Mouse (Mus musculus) regulatory T cell (primary cell): ENCODE measurements around the gene Pde4b.
"Not testable (repeated sequence)": the region's sequence is repeated elsewhere in the genome, so short reads cannot be mapped to it uniquely, and the experiment has no call there.

Source experiments
- in situ Hi-C: fragments of 300-600 bp; cut with MboI, MseI; formaldehyde crosslinking; loops from one replicate; pipeline ENCODE4 v1.15.1; 2025; ENCODE audit warnings: high pct_unique_total_duplicates

The Pde4b gene

GRCm38 (mm10) chr4:102087091-102087565, at the start of gene Pde4b:
Pde4b (plus strand) TSS chr4:102087543.
- in situ Hi-C loops, result no loop called here

DNA sequence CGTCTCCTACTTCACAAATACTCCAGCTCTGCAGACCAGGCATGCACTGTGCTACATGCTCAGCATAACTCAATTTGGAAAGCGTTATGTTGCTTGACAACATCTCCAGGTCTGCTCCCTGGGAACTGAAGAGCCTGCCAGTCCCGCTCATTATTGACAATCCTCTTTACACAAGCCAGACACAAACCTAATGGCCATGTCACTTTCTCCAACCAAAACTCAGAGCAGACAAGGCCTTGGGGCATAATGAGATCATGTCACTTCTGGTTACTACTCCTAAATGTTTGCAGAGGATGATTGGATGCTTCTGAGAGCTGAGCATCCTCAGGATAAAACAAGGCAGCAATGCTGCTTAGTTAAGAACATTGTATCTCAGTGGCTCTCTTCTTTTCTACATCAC, 47.2 kb upstream of the Pde4b start:
- in situ Hi-C loops, result no loop called here

GRCm38 (mm10) chr4:102045183-102046140, 41.9 kb upstream of the Pde4b start:
- in situ Hi-C loops, result no loop called here

DNA sequence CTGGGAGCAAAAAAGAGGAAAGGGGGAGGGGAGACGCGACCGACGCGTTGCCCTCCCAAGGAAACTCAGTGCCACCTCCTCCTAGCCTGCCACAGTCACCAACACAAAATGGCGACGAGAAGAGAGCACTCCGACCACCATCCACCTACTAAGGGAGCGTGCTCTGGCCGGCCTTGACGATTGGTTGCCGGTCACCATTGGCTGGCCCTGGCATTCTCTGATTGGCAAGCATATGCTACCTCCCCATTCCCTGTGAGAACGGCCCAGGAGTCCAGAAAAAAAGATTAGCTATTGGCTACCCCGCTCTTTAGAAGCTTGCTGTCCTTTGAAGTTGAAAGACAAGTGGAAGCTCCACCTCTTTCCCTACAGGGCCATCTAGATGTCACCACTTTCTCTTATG, 38.0 kb upstream of the Pde4b start:
- in situ Hi-C loops, result not testable (repeated sequence)

DNA sequence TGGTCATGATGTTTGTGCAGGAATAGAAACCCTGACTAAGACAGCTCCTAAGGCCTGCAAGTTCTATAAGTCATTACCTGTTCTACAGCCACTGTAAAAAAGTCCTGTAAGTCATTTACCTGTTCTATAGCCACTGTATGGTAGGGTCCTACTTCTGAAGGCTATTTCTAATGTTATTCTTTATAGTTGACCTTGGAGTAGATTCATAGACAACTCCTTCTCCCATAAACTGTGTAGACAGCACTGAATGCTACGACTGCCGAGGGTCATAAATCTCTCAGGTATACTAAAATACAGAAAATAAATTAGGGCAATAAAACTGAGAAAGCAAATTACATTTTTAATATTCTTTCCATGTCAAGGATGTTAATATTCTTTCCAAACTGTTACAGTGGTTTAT, 26.0 kb upstream of the Pde4b start:
- in situ Hi-C loops, result no loop called here

DNA sequence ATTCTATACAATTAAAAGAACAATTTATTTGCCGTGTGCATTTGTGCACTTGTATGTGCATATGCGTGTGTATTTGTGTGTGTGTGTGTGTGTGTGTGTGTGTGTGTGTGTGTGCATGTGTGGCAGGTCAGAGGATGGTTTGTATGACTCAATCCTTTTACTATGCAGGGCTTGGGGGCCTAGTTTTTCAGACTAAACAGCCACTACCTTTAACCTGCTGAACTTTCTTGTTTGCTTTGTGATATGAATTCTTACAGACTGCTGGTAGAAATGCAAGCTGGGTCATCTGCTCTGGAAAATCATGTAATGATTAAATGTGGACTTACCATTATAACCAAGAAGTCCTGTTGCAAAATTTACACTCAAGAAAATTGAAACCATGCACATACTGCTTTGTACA, 18.0 kb upstream of the Pde4b start:
- in situ Hi-C loops, result no loop called here

- in situ Hi-C loops, result no loop called here
These were observed 1.0 kb upstream of the Pde4b start for GRCm38 (mm10) chr4:102086336-102086735.

GRCm38 (mm10) chr4:102087566-102088234, 357 bp downstream of the Pde4b start:
- in situ Hi-C loops, result no loop called here

- in situ Hi-C loops, result no loop called here
These were observed 1.0 kb downstream of the Pde4b start for GRCm38 (mm10) chr4:102088235-102088867.

- in situ Hi-C loops, result no loop called here
These were observed 8.5 kb downstream of the Pde4b start for GRCm38 (mm10) chr4:102095851-102096250.

- in situ Hi-C loops, result no loop called here
These were observed 14.9 kb downstream of the Pde4b start for GRCm38 (mm10) chr4:102102241-102102640.

DNA sequence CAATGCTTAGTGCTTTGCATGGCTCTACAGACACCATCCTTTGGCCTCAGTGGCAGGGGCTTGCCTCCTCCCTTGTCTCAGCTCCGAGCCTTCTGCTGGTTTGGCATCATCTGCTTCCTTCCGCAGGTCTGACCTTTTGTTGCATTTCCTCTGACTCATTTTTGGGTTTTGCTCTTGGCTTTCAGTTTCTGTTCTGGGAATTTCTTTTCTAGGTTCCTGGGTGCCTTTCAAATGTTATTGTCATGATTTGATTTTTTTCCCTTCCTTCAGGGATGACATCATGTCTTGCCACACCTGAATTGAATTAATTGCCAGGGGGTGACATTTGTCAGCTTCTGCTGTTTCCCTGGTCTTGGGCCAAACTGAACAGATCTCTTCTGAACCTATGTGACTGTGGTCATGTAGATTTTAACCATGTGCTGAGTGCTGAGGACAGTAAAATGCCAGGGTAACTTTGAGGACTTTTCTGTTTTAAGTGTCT, 17.2 kb downstream of the Pde4b start:
- in situ Hi-C loops, result no loop called here

DNA sequence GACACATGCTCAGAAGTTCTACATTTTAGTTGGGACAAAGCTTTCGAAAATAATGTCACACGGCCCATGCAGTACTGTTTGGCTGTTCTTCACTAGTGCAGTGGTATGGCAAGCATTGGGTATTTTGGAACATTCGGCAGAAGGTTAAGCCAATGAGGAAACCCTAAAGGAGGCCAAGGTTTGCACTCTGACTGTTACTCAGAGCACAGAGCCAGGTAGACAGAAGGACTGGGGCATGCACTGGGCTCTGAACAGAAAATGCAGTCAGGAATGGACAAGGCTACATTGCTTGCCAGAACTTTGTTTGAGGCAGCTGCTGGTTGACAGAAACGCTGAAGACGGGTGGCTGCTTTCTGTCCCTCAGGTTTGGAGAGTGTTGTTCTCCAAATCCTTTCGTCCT, 19.4 kb downstream of the Pde4b start:
- in situ Hi-C loops, result no loop called here

GRCm38 (mm10) chr4:102119454-102119853, 32.1 kb downstream of the Pde4b start:
- in situ Hi-C loops, result no loop called here

GRCm38 (mm10) chr4:102136366-102136849, 49.1 kb downstream of the Pde4b start:
- in situ Hi-C loops, result no loop called here

GRCm38 (mm10) chr4:102138346-102138745, 51.0 kb downstream of the Pde4b start:
- in situ Hi-C loops, result no loop called here

DNA sequence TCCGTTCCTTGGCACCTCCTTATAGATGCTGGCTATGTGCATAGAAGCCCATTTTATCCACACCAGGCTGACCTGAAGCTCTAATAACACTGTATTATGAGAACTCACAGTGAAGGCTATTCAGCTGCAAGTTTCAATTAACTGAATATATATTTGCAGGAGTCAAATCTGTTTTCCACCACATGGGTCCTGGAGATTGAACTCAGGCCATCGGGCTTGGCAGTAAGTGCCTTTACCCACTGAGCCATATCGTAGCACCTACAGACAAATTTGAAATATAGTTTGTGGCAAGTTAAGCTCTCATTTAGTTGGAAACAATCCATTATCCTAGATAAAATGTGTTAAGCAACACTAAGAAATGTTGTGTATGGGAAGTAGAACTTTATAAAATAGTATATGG, 53.9 kb downstream of the Pde4b start:
- in situ Hi-C loops, result no loop called here

GRCm38 (mm10) chr4:102148766-102149165, 61.4 kb downstream of the Pde4b start:
- in situ Hi-C loops, result no loop called here

DNA sequence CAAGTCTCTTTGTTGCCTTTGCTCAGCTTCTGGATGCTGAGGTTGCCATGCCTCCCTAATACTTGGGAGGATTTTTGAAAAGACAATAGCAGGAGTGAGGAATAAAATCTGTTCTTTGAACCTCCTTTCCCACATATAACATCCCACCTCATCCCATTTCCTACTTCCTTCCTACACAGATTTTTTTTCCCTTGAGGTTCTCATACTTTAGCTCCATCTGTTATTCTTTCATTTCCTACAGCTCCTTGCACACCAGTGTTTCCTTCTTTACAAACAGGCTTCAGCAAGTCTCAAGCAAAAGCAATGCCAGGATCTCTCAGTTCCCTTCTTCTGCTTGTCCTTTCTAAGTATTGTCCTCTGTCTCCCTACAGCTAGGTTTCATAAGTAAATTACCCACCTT, 71.8 kb downstream of the Pde4b start:
- in situ Hi-C loops, result no loop called here

- in situ Hi-C loops, result no loop called here
These were observed 84.3 kb downstream of the Pde4b start for GRCm38 (mm10) chr4:102171636-102172035.

GRCm38 (mm10) chr4:102172711-102173213, 85.4 kb downstream of the Pde4b start:
- in situ Hi-C loops, result no loop called here

DNA sequence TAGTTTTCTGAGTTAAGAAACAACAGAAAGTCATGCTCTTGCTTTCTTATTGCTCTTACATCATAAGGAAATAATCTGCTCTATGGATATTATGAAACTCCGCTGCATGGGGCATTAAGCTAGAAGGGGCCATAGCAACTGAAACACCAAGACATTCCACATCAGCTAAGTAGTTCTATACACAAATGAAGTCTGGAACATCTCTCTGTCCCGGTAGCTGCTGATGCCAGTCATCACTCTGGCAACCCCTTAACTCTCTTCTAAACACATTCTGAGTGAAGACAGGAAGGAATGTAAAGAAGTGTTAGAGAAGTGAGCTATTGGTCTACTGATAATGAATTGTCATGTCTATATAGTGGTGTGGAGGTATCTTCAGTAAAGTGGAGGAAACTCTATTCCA, 88.6 kb downstream of the Pde4b start:
- in situ Hi-C loops, result no loop called here
